Mouse (Mus musculus) G1E (cell line): ENCODE results near the gene Qrich1. TPM values are rescaled to one million over a fixed set of nuclear protein-coding genes. Genes with fewer than 3 reads are reported as not detected.
A peak's percentile ranks its signal among the peaks of the same experiment; 100 is the strongest.

Experiments
- ATAC-seq: 2 replicates; pipeline ENCODE4 v1.8.0; 2016; ENCODE audit warnings: mild to moderate bottlenecking; ENCODE audit not compliant: insufficient number of reproducible peaks, poor library complexity, low FRiP score, severe bottlenecking; ENCODE audit errors: extremely low read depth
- DNase-seq: peaks from one replicate; pipeline ENCODE4 v3.0.0; 2012; ENCODE audit warnings: low spot score
- H3K27me3 ChIP-seq: 2 replicates; pipeline ENCODE4 v1.6.1; 2012; ENCODE audit warnings: mild to moderate bottlenecking, low read length, inconsistent platforms; ENCODE audit not compliant: insufficient read depth
- H3K36me3 ChIP-seq: replicated peaks from 2 replicates; pipeline ENCODE3; 2012; ENCODE audit warnings: mild to moderate bottlenecking, inconsistent platforms
- H3K4me1 ChIP-seq: 2 replicates; pipeline ENCODE4 v1.6.1; 2012; ENCODE audit warnings: low read depth, low read length, inconsistent platforms, mixed read lengths; ENCODE audit not compliant: insufficient read depth
- H3K4me3 ChIP-seq: 2 replicates; pipeline ENCODE4 v1.5.1; 2012; ENCODE audit warnings: low read depth, mild to moderate bottlenecking, inconsistent platforms, low read length, moderate library complexity, mixed read lengths
- H3K9me3 ChIP-seq: replicated peaks from 2 replicates; pipeline ENCODE4 v1.6.1; 2012; ENCODE audit warnings: inconsistent platforms
- CTCF ChIP-seq: IDR thresholded peaks from 2 replicates; pipeline ENCODE4 v1.5.1; 2012; ENCODE audit warnings: low read depth, low read length, inconsistent platforms, mixed read lengths
- GATA1 ChIP-seq: IDR thresholded peaks from 2 replicates; pipeline ENCODE4 v1.6.1; 2012; ENCODE audit warnings: borderline replicate concordance, low read length, inconsistent platforms, mixed read lengths
- GATA2 ChIP-seq: IDR thresholded peaks from 2 replicates; pipeline ENCODE4 v1.6.1; 2012; ENCODE audit warnings: low read depth, low read length, inconsistent platforms, borderline replicate concordance
- POLR2AphosphoS5 ChIP-seq: IDR thresholded peaks from 2 replicates; pipeline ENCODE4 v1.6.1; 2012; ENCODE audit warnings: low read depth, low read length, inconsistent platforms; ENCODE audit not compliant: insufficient replicate concordance
- TAL1 ChIP-seq: conservative IDR thresholded peaks from 2 replicates; pipeline ENCODE4 v1.6.1; 2012; ENCODE audit warnings: low read depth, low read length, inconsistent platforms, mixed read lengths
- polyA plus RNA-seq: library from polyadenylated mRNA; stranded (reverse); fragments of >175 nt; gene quantifications from 2 replicates; pipeline ENCODE4 v1.2.3, GENCODE M21; 2012
- total RNA-seq, 2 experiments: library from RNA; stranded (forward) in 1 of 2; stranded (reverse) in 1 of 2; fragments of 200-1000 nt in 1 of 2; fragments of >200 nt in 1 of 2; fragmentation: Nextera tagmentation in 1 of 2; gene quantifications; 2 replicates each; pipeline ENCODE4 v1.2.3; 2014 to 2017

Qrich1 gene
- total and polyA plus RNA-seq, 3 experiments = 143 to 179 (median 161) TPM

GRCm38 (mm10) chr9:108499943-108500342 is 16.7 kb upstream of the Qrich1 start:
- TF ChIP-seq TAL1 = no peak
- TF ChIP-seq CTCF = no peak
- TF ChIP-seq GATA2 = no peak
- no peak for TF ChIP-seq POLR2AphosphoS5
- no peak for TF ChIP-seq GATA1
- Histone ChIP-seq H3K4me1 (peaks cover 28% of the 10 kb centered on the region), H3K36me3 (peaks cover 95% of the 10 kb centered on the region), H3K27me3 (no peaks in the 10 kb centered on the region), H3K9me3 (no peaks in the 10 kb centered on the region), H3K4me3 (no peak overlapping the region)
- DNase-seq (no peak), ATAC-seq (no peak)

- no peaks in the 10 kb centered on the region for H3K27me3 ChIP-seq
- H3K9me3 ChIP-seq = no peaks in the 10 kb centered on the region
- TF ChIP-seq CTCF (no peak), TAL1 (no peak), POLR2AphosphoS5 (no peak), GATA1 (no peak), GATA2 (no peak)
- DNase-seq (no peak), ATAC-seq (no peak)
- H3K36me3 ChIP-seq = peaks cover 59% of the 10 kb centered on the region
- peaks cover 24% of the 10 kb centered on the region for H3K4me1 ChIP-seq
- no peak overlapping the region for H3K4me3 ChIP-seq
Observed at GRCm38 (mm10) chr9:108506901-108507300, 9.7 kb upstream of the Qrich1 start.

GRCm38 (mm10) chr9:108507619-108508434 is 8.8 kb upstream of the Qrich1 start, which contains the start of gene Qars:
TSS of gene Qars (plus strand) at chr9:108507706.
- H3K9me3 ChIP-seq = no peaks in the 10 kb centered on the region
- no peak for TF ChIP-seq TAL1
- TF ChIP-seq POLR2AphosphoS5 = 0 out of 2 replicates have a peak, but pooled peaks have one; percentile 32
- no peaks in the 10 kb centered on the region for H3K27me3 ChIP-seq
- H3K4me1 ChIP-seq = peaks cover 24% of the 10 kb centered on the region
- peaks cover 59% of the 10 kb centered on the region for H3K36me3 ChIP-seq
- DNase-seq (peak; percentile 97), ATAC-seq (peak; percentile 97)
- H3K4me3 ChIP-seq = peak within 1 kb of the TSS; percentile 84

GRCm38 (mm10) chr9:108508776-108509175 is 7.8 kb upstream of the Qrich1 start:
- peaks cover 59% of the 10 kb centered on the region for H3K36me3 ChIP-seq

GRCm38 (mm10) chr9:108517253-108517930 is 786 bp downstream of the Qrich1 start:
- Histone ChIP-seq H3K4me1 (peaks cover 50% of the 10 kb centered on the region), H3K4me3 (peak overlapping the region; percentile 96), H3K36me3 (peaks cover 67% of the 10 kb centered on the region), H3K9me3 (no peaks in the 10 kb centered on the region), H3K27me3 (no peaks in the 10 kb centered on the region)
- TF ChIP-seq TAL1 (no peak), GATA2 (no peak), GATA1 (no peak), POLR2AphosphoS5 (no peak), CTCF (no peak)
- ATAC-seq (no peak), DNase-seq (peak; percentile 72)

More at GRCm38 (mm10) chr9:108508776-108509175, 7.8 kb upstream of the Qrich1 start:
- Histone ChIP-seq H3K9me3 (no peaks in the 10 kb centered on the region), H3K27me3 (no peaks in the 10 kb centered on the region), H3K4me3 (peak overlapping the region; percentile 84), H3K4me1 (peaks cover 28% of the 10 kb centered on the region)
- ATAC-seq (no peak), DNase-seq (no peak)
- TF ChIP-seq POLR2AphosphoS5 (no peak), TAL1 (no peak), GATA2 (no peak), CTCF (no peak), GATA1 (no peak)

- Histone ChIP-seq H3K27me3 (no peaks in the 10 kb centered on the region), H3K4me3 (peak overlapping the region; percentile 96), H3K4me1 (peaks cover 49% of the 10 kb centered on the region), H3K36me3 (peaks cover 61% of the 10 kb centered on the region), H3K9me3 (no peaks in the 10 kb centered on the region)
- no peak for ATAC-seq
- no peak for TF ChIP-seq TAL1
- no peak for TF ChIP-seq GATA2
- no peak for TF ChIP-seq GATA1
- no peak for TF ChIP-seq CTCF
- TF ChIP-seq POLR2AphosphoS5 = no peak
- DNase-seq = peak; percentile 26
Observed at GRCm38 (mm10) chr9:108517931-108518332, 1.3 kb downstream of the Qrich1 start.
